Comparison of ENCODE assay signal across 17 mouse cellular contexts in genomic region chr1:80230612-80231011, GRCm38 (mm10). TPM values are rescaled to one million over a fixed set of nuclear protein-coding genes. Genes with fewer than 3 reads are reported as not detected.
DNase-seq lines count a peak whose midpoint lies in the region; ATAC-seq and TF ChIP-seq lines count a peak whose summit lies in the region.
"Had no signal": no experiment of that assay in that cellular context is flagged by ENCODE, and none has a peak within 500 bp of the region (broad histone marks: within the 10 kb centered on the region; RNA-seq: fewer than 3 reads in every experiment).

No protein-coding gene starts in this region.

- intact Hi-C loops in gastrocnemius, adult 2 months (cut with DNase I), result no loop called here

- H3K27me3 ChIP-seq in liver, adult 2 months (ENCODE audit: control insufficient read depth, insufficient read depth, low read length), result no peaks in the 10 kb centered on the region
- H3K27me3 ChIP-seq in liver, embryonic 12.5 days (replicated peaks), result no peaks in the 10 kb centered on the region
- H3K27me3 ChIP-seq: liver, embryonic 15.5 days; midbrain, embryonic 12.5 days; neural tube, embryonic 13.5 days; stomach, embryonic 15.5 days had no signal

- no peak overlapping the region for H3K27ac ChIP-seq in gastrocnemius, adult 2 months
- no peak overlapping the region for H3K27ac ChIP-seq in liver, adult 2 months (replicated peaks; ENCODE audit: insufficient read depth, low read depth, low read length)
- H3K27ac ChIP-seq in liver, embryonic 12.5 days, result no peak overlapping the region
- no peak overlapping the region for H3K27ac ChIP-seq in cortical plate, adult 2 months (ENCODE audit: insufficient read depth, low read length)
- H3K27ac ChIP-seq: heart, embryonic 10.5 days; liver, embryonic 15.5 days; midbrain, embryonic 12.5 days; neural tube, embryonic 13.5 days; stomach, embryonic 15.5 days had no signal

- no peak overlapping the region for H3K4me3 ChIP-seq in gastrocnemius, adult 2 months
- no peak overlapping the region for H3K4me3 ChIP-seq in liver, adult 2 months (ENCODE audit: insufficient read depth, low read depth, low read length)
- H3K4me3 ChIP-seq in liver, embryonic 12.5 days, result no peak overlapping the region
- no peak overlapping the region for H3K4me3 ChIP-seq in cortical plate, adult 2 months (ENCODE audit: insufficient read depth, low read length)
- H3K4me3 ChIP-seq: heart, embryonic 10.5 days; liver, embryonic 15.5 days; midbrain, embryonic 12.5 days; neural tube, embryonic 13.5 days; stomach, embryonic 15.5 days had no signal

- DNase-seq in gastrocnemius, adult 2 months, result no peak
- DNase-seq in gastrocnemius, postnatal 25 days, result no peak
- DNase-seq in liver, adult 2 months (ENCODE audit: extremely low read depth, low read depth, low spot score), result peak; percentile 28
- DNase-seq in 416B (ENCODE audit: low read depth), result peak; percentile 29
- DNase-seq in adrenal gland, adult 18-20 months (ENCODE audit: low spot score in 2 of 2), result no peak
- DNase-seq in adrenal gland, adult 2 months, result no peak
- DNase-seq: cerebellum, adult 18-20 months; kidney, adult 11 months had no signal

- no peaks in the 10 kb centered on the region for H3K79me2 ChIP-seq in liver, adult 2 months (ENCODE audit: control insufficient read depth, insufficient read depth, low read length)

- no peak for ATAC-seq in liver, embryonic 12.5 days
- ATAC-seq: forebrain, embryonic 14.5 days had no signal

- H3K36me3 ChIP-seq in liver, adult 2 months (ENCODE audit: control insufficient read depth, insufficient read depth, low read length), result no peaks in the 10 kb centered on the region
- no peaks in the 10 kb centered on the region for H3K36me3 ChIP-seq in liver, embryonic 12.5 days
- H3K36me3 ChIP-seq: heart, embryonic 10.5 days; liver, embryonic 15.5 days; midbrain, embryonic 12.5 days; neural tube, embryonic 13.5 days; stomach, embryonic 15.5 days had no signal

- TF ChIP-seq CTCF in gastrocnemius, adult 2 months (IDR thresholded peaks at IDR 0.05), result peak; percentile 55
- TF ChIP-seq CTCF in liver, adult 2 months (IDR thresholded peaks at IDR 0.05; ENCODE audit: low read depth, low read length), result peak; percentile 4; the same call in 1 of the 2 replicates
- peak; percentile 7; the same call in 1 of the 2 replicates for TF ChIP-seq CTCF in cortical plate, adult 2 months (IDR thresholded peaks at IDR 0.05; ENCODE audit: extremely low read depth, insufficient read depth, low read length)

- no peaks in the 10 kb centered on the region for H3K9me3 ChIP-seq in liver, embryonic 12.5 days (replicated peaks)
- H3K9me3 ChIP-seq: heart, embryonic 10.5 days; liver, embryonic 15.5 days; midbrain, embryonic 12.5 days; neural tube, embryonic 13.5 days; stomach, embryonic 15.5 days had no signal

- TF ChIP-seq POLR2A in liver, adult 2 months (IDR thresholded peaks at IDR 0.05; ENCODE audit: extremely low read depth, insufficient read depth, low read length), result no peak
- no peak for TF ChIP-seq POLR2A in cortical plate, adult 2 months (IDR thresholded peaks at IDR 0.05; ENCODE audit: extremely low read depth, insufficient read depth, low read length)

- WGBS in liver, adult 2 months, result 64% methylated on average over 1 of the region's 1 CpGs
- 59% methylated on average over 1 of the region's 1 CpGs for WGBS in liver, embryonic 12.5 days (ENCODE audit: insufficient replicate concordance)

- no peak overlapping the region for H3K9ac ChIP-seq in liver, adult 2 months (ENCODE audit: low read depth, low read length)
- no peak overlapping the region for H3K9ac ChIP-seq in liver, embryonic 12.5 days
- H3K9ac ChIP-seq: liver, embryonic 15.5 days; midbrain, embryonic 12.5 days; neural tube, embryonic 13.5 days; stomach, embryonic 15.5 days had no signal

- no peaks in the 10 kb centered on the region for H3K4me1 ChIP-seq in liver, adult 2 months (ENCODE audit: control insufficient read depth, insufficient read depth, low read length)
- no peaks in the 10 kb centered on the region for H3K4me1 ChIP-seq in liver, embryonic 12.5 days
- H3K4me1 ChIP-seq in cortical plate, adult 2 months (ENCODE audit: control insufficient read depth, insufficient read depth, low read length), result no peaks in the 10 kb centered on the region
- H3K4me1 ChIP-seq: heart, embryonic 10.5 days; liver, embryonic 15.5 days; neural tube, embryonic 13.5 days; stomach, embryonic 15.5 days had no signal

- H3K4me2 ChIP-seq in liver, embryonic 12.5 days, result no peak overlapping the region
- H3K4me2 ChIP-seq: liver, embryonic 15.5 days; midbrain, embryonic 12.5 days; neural tube, embryonic 13.5 days; stomach, embryonic 15.5 days had no signal

RNA-seq across cellular contexts. Expression of gene Fam124b, which starts 12.3 kb away (rescaled TPM):
- 1 to 10 TPM in 1 of 2 experiments, under 1 TPM in 1; 0.66 to 1.7 TPM for total RNA-seq in gastrocnemius, adult 2 months (2021)
- total RNA-seq in gastrocnemius, postnatal 25 days (2021), result 1 to 10 TPM in 1 of 2 experiments, under 1 TPM in 1; 0.70 to 1.5 TPM
- not detected in 2 replicates for total RNA-seq in liver, adult 2 months (2014; rRNA removed)
- polyA plus RNA-seq in liver, adult 2 months (2012; rRNA removed), result not detected in 2 replicates
- 0.06 TPM in 1 of 2 replicates, not detected in the other for polyA plus RNA-seq in liver, embryonic 12.5 days (2016; fragmentation: Nextera tagmentation; extraction: Ambion mirVana)
- polyA plus RNA-seq in cortical plate, adult 2 months (2012; rRNA removed), result not detected in 2 replicates
- total RNA-seq in adrenal gland, adult 18-20 months (2021), result under 1 TPM; 0.38 to 0.40 TPM
- under 1 TPM; 0.14 to 0.31 TPM for total RNA-seq in adrenal gland, adult 2 months (2021)
- polyA plus RNA-seq in adrenal gland, adult 2 months (2012; rRNA removed), result 0.03 TPM in 2 replicates
- polyA plus RNA-seq: liver, embryonic 15.5 days; small intestine, adult 2 months had no signal

Comparison
In these comparisons a context has a peak if more than half of its experiments do, and no peak if none do; other contexts are left out.
1. DNase-seq: peak in liver, adult 2 months (single experiment) and 416B (single experiment); none in gastrocnemius, adult 2 months (single experiment), gastrocnemius, postnatal 25 days (single experiment), adrenal gland, adult 18-20 months (0 of 2) and adrenal gland, adult 2 months (single experiment).
2. CTCF ChIP-seq: peak in every context shown above with its lines; median percentile 55 in gastrocnemius, adult 2 months; 7 in cortical plate, adult 2 months; 4 in liver, adult 2 months.